Mouse (Mus musculus) adrenal gland, adult 2 months (tissue): ENCODE results near the gene Tns3. TPM values are rescaled to one million over a fixed set of nuclear protein-coding genes. Genes with fewer than 3 reads are reported as not detected.

Source experiments
- DNase-seq: peaks from one replicate; pipeline ENCODE4 v3.0.0; 2021
- polyA plus RNA-seq: library from polyadenylated mRNA; depleted of rRNA; stranded (reverse); fragments of >200 nt; gene quantifications from 2 replicates; pipeline ENCODE4 v1.2.3, GENCODE M21; 2012
- total RNA-seq, 2 experiments: library from RNA; stranded (reverse); gene quantifications; 2 replicates each; pipeline ENCODE4 v1.2.3; 2021

The Tns3 gene
- total and polyA plus RNA-seq, 3 experiments: 39.2 to 67.7 (median 57.2) TPM

DNA sequence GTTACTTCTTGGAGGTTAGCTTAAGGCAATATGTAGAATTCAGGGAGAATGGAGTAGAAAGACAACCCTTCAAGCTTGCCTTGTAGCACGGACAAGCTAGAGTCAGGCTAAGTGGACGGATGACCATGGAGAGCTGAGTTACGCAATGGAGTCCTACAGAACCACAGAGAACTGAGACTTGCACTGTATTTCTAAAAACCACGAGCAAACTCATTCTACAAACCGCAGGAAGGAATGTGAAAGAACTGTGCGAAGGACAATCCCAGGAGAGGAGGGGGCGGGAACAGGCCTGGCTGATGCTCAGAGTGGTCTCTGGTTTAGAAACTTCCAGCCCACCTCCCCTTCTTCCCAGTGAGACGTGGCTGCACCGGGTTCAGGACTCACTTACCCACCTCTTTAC is 225.3 kb downstream of the Tns3 start:
- DNase-seq: no peak

DNA sequence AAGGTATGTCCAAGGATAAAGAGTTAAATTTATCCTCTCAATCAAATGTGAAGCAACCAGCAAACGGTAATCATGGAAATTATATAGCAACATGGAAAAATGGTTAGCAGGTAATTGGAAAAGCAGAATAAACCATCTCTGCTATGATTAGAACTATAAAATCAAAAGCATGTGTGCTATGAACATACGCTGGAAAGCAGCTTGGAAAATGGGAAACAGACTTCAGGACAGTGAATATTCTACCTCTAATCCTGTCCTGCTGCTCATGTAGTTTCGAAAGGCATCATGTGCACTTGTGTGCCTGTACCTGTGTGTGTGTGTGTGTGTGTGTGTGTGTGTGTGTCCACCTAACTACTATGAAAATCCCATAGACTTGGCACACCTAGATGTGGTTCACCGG is 226.1 kb downstream of the Tns3 start:
- no peak for DNase-seq

DNA sequence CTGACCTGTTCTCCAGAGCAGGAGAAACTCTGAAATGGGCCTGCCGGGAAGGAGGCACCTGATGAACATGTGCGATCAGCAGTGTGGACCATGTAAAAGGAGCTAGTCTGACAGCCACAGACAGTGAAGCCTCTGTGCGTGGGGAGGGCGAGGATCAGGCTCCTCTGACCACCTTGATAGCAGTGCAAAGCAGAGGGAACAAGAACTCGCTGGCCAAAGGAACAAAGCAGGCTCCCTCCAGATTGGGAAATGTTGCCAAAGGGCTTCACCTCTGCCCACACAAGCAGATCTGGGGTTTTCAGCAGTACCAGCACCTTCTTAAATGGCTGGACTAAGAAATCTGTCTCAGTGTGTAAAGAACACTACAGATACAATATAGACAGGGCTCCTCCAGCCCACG is 229.2 kb downstream of the Tns3 start:
- DNase-seq: no peak

DNA sequence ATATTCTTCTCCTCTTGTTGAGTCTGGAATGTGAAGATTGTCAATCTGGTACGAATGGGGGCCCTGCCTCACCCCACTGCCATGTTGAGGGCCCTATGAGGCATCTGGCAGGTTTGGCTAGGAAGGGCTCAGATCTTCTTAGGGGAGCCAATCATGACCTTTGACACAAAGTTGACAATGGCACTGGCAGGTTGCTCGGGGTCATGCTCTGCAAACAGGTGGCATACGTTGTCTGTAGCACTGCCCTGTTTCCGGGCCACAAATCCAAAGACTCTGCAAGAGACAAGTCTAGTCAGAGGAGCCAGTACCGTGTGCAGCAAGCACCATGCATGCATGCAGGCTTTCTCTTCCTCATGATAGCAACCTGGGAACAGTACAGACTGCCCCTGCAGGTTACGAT is 230.0 kb downstream of the Tns3 start:
- DNase-seq: no peak

DNA sequence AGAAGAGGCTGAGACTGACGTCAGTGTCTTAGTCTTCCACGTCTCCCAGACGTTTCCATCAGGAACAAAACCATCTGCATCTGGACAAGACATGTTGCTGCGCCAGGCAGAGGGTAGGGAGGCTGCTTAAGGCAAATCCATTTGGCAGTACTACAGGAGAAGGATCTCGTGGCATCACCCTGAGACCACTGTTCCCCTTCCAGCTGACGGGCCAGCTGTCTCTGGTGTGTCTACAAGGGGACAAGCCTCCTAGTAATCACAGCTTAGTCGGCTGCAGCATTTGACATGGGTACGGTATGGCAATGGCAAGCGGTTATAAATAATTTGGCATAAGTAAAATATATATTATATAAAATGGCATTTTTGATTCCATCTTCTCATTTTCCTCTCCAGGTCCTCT is 230.9 kb downstream of the Tns3 start:
- DNase-seq: no peak

DNA sequence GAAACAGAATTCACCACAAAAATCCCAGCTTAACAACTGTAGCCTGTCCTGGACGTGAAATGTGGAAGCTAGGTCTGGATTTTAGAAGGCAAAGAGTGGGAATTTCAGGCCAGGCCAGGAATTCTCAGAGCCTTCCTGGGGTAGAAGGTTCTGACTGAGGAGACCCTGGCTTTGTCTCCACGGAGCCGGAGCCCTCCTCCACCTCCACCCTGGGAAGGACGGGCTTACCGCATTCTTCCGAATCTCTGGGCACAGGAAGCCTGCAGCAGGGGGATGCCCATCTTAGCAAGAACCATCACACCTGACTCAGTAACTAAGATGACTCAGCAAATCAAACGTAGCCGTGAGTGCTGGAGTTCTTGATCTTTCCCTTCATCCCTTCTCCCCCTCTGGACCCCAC is 231.4 kb downstream of the Tns3 start:
- DNase-seq: no peak

DNA sequence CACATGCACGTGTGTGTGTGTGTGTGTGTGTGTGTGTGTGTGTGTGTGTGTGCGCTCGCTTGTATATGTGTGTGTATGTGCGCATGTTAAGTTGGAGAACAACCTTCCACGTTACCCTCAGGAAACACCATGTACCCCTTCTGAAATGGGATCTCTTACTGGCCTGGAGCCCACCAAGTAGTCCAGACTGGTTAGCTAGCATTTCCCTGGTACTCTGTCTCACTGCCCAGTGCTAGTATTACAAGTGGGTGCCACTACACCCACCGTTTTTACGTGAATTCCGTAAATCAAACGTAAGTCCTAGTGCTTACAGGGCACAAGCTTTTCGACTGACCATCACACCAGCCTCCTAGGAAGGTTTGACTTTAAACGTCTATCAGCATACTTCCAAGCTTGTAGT is 236.7 kb downstream of the Tns3 start:
- DNase-seq: no peak

DNA sequence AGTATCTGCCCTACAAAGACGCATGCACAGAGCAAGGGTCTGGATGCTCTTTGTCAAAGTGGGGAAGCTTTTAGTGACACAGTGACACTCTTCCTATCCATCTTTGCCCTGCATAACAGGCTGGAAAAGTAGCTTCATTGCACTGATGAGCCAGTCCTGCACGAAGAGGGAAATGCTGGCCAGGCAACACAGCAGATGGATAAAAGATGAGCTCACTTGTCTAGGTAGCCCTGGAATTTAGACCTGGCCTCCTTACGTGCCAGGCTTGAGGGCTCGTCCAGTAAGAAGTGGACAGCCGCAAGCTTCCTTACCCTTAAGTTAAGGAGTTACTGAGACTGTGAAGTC is 239.1 kb downstream of the Tns3 start:
- no peak for DNase-seq

DNA sequence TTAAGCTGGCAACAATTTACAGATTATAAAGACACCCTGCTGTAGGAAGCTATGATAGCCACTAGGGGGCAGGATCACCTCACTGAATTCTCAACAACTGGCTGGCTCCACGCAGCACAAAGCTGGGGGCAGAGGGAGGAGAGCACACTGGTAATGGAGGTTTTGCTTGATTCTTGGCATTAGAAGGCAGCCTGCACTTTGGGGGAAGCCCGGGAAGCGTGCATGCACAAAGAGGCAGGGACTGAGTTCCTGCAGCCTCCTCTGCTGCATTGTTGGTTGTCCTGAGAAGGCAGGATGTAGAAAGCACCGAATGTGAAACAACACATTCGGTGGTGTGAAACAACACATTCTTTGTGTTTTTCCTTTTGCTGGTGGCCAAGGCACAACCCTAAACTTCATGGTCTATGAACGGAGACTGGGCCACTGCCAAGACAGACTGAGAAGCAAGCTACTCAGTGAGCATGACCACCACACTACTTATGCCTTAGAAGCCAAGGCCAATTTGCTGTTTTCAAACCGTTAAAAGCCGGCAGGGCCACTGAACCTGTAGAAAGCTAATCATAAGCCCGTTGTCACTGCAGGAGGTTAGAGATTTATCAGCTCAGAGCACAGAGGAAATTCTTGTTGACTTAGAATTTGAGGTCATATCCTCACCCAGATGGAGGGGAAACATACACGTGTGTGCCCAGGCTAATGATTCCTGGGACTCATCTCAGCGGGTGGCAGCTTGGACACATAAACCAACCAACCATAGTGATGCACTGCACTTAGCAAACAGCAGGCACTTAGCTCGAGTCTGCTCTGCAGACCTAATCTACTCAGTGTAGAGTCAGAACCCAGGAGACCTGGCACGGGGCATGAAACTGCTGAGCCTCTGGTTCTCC is 239.8 kb downstream of the Tns3 start:
- peak; percentile 75 for DNase-seq

DNA sequence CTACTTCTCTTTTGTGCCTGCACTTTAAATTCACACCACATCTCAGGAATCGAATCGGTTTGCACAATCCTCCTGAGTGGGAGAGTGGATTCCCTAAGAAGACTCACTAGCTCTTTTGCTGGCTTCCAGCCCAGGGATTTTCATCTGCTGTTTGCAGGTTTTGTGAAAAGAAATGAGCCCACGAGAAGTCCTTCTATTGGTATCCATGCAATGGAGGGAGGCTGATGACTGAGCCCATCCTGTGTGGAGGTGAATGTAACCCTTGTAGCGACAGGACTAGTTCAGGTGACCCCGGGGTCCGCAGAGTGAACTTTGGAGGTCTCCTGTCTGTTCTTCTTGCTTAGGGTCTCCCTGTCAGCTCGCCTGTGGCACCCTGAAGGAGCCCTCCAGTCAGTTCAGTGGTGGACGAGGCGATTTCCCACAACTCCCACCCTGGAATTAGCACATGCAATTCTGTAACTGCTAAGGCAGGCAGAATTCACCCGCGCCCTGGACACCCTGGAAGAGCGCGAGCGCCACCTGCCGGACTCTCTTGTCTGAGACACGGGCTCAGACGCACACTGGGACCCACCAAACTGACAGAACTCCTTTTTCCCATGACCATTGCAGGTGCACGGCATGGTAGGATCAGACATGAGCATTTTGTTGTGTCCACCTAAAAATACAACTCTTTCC is 259.0 kb downstream of the Tns3 start:
- DNase-seq: peak; percentile 54

DNA sequence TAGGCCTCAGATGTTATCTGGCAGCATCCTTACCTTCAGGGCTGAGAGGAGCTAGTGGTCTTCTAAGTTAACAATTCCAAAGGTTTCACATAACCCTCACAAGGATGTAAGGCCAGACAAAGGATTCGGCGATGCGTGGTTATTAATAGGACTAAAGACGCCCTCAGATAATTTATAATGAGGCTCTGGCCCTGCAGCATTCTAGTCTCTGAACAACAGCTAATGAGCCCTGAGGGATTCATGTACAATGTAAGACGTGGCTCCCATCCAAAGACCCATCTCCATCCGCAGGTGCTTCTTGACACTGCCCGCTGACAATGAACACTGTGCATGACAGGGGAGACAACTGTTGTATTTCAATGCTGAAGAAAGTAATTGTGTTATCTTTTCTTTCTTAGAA is 263.0 kb downstream of the Tns3 start:
- DNase-seq: no peak

DNA sequence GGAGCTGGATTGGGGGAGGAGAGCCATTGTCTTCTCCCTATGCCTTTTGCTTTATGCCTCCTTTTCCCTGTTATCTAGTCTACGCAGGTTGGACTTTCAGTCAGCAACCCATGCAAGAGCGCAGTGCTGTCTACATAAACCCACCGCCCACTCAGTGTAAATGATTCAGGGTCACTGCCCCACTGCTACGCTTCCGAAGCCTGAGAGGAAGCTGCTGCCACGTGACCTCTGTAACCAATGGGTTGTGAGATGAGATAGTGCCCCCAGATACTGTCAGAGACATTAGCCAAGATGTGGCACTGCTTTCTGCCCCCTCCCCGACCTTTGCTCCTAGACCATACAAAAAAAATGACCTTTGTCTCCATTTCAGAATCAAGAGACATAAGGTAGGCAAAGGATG is 268.0 kb downstream of the Tns3 start:
- DNase-seq: no peak

DNA sequence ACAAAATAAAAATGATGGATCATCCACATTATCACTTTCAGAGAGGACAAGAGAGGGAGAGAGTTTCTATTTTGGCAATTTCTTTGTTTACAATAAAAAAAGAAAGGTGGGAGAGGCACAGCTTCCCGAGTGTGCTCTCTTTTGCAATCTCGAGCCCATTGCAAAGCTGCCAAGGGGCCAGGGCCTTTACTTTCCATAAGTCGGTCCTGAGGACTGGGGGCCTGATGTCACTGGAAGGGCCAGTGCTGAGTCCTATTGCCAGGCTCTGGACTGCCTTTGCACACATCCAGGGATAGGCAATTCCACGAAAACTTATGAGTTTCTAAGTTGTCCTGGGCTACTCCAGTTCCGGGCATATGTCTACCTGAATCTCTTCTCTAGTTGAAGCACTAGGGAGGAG is 272.8 kb downstream of the Tns3 start:
- DNase-seq: no peak

DNA sequence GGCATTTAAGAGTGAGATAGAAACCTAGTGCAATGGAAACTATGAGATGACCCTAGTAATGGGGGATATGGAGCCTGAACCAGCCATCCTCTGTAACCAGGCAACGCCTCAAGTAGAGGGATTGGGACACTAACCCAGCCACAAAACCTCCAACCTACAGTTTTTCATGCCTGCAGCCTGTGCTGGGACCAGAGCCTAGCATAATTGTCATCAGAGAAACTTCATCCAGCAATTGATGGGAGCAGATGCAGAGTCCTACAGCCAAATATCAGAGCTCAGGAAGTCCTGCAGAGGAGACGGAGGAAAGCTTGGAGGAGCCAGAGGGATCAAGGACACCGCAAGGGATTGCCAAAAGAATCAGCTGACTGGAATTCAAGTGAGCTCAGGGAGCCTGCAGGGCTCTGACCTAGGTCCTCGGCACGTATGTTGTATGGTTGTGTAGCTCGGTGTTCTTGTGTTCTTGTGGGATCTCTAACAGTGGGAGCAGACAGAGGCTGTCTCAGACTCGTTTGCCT is 278.4 kb downstream of the Tns3 start:
- peak; percentile 57 for DNase-seq
